Mouse (Mus musculus): ENCODE measurements around the gene Hps6.
A peak's percentile ranks its signal among the peaks of the same experiment; 100 is the strongest.

Gene Hps6

DNA sequence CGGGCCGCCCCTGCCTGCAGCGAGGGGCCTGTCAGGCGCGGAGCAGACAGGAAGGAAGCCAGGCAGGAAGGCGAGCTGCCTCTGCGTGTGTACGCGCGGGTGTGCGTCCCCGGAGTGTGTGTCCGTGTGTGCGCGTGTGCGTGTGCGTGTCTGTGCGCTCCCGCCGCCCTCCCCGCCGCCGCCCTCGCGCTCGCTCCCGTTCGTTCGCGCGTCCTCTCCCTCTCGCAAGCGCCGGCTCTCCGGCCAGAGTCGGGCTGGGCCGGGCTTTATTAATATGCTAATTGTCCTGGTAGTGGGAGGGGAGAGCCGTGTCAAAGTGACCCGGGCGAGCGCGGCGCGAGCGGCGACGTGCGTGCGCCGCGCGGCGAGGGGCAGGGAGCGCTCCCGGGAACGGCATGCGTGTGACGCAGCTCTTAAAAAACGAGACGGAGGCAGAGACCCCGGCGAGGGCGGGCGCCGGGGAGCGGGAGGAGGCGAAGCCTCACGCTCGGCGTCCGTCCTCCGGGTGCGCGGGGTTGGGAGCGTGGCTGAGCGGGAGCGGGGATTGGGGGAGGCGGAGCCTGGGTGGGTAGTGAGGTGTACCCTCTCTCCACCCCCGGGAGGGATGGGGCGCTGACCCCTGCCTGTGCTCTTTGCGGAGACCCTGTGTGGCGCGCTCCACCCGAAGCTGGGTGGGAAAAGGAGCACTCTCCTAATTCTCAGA, 41.8 kb downstream of the Hps6 start, which contains the start of gene Ldb1:
TSS of gene Ldb1 (minus strand) at position 222 of the 703 bp plus-strand sequence.
- peak; percentile 88 for DNase-seq (ENCODE audit: low read depth, low spot score)

DNA sequence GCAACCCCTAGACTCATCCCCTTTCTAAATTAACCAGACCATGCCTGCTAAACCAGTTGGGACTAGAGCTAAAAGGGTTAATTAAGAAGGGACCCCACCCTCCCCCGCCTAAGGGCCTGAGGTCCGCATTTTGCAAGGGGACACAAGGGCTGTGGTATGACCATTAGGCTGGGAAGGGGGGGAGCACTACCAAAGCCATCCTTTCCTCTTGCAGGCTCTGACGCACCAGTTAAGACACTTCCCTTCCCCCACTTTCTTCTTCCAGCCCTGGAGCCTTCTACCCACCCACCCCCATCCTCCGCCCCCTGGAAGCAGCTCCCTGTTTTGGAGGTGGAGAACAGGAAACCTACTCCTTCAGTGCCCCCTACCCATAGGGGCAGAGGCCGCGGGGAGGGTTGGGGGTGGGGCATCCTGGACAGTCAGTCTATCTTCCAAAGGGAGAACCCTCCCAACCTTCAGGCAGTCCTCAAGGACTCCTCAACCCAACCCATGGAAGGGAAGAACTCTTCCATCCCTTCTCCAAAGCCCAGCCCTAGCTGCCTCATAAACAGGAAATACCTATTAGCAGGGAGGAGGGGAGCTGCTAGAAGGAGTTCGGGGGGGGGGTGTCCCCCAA, 42.5 kb downstream of the Hps6 start:
- no peak for DNase-seq (ENCODE audit: low read depth, low spot score)

GRCm38 (mm10) chr19:46046621-46047025, 43.3 kb downstream of the Hps6 start:
- DNase-seq (ENCODE audit: low read depth, low spot score) = no peak

DNA sequence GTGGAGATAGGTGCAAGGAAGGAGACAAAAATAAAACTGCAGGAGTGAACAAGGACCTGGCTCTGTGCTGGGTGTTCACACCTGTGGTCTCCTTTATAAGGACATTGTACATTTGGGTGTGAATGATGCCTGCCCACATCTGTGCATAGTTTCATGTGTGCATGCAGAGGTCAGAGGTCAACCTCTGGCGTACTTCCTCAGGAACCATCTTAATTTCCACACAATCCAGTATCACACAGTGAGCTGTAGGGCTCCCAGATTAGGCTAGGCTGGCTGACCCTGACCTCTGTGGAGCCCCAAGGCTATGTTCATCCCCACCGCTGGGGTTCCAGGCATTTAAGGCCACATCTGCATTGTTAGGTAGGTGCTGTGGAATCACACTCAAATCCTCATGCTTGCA, 44.1 kb downstream of the Hps6 start:
- no peak for DNase-seq (ENCODE audit: low read depth, low spot score)

DNA sequence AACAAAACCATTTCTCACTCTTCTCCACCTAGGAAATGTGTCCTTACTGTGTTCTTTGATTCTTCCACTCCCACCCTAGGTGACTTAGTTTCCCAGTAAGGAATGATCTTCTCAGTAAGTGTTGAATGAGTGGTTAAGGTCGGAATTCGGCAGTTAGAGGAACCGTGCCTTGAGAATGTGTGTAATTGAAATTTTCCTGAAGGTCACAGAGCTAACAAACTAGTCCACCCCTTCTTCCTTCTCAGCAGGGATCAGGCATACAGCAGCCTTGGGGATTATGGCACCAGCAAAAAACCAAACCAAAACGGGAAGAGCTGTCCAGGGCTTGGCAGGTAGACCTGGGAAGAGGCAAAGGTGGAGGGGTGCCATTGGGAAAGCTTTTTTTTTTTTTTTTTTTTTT, 45.8 kb downstream of the Hps6 start:
- no peak for DNase-seq (ENCODE audit: low read depth, low spot score)

GRCm38 (mm10) chr19:46050462-46050861, 47.2 kb downstream of the Hps6 start:
- peak; percentile 47 for DNase-seq (ENCODE audit: low read depth, low spot score)

Data from A20 (cell line).